Mouse (Mus musculus): ENCODE measurements around the gene Trmt61a.

GRCm38 (mm10) chr12:111682806-111683205 is 4.9 kb downstream of the Trmt61a start:
- TF ChIP-seq CTCF (IDR thresholded peaks at IDR 0.05; ENCODE audit: low read depth, low read length) = no peak
- no peak for TF ChIP-seq POLR2A (IDR thresholded peaks at IDR 0.05; ENCODE audit: borderline replicate concordance, low read depth, low read length)

All from bone marrow macrophage, adult 2 months (primary cell).